Mouse (Mus musculus) adrenal gland, postnatal 36 days (tissue): ENCODE measurements at regions not wholly inside any gene's neighbourhood (a gene's known extent, or its start where the extent isn't known, plus 50 kb on each side); places are given as distances from the start of the nearest gene placed in this dataset.

Experiments used
- DNase-seq, 2 experiments: peaks; one replicate each; pipeline ENCODE4 v3.0.0; 2021; ENCODE audit warnings: mixed read lengths in 1 of 2

- DNase-seq, result no peak
These were observed 63.0 kb upstream of the Ube2e3 start for GRCm38 (mm10) chr2:78804931-78805330.

- no peak for DNase-seq
These were observed 64.4 kb upstream of the Ube2e3 start for GRCm38 (mm10) chr2:78803543-78803942.

- no peak for DNase-seq
These were observed 72.5 kb upstream of the Ube2e3 start for GRCm38 (mm10) chr2:78795446-78795845.

GRCm38 (mm10) chr2:78794734-78795133 lies 73.2 kb upstream of the Ube2e3 start:
- DNase-seq, result no peak

GRCm38 (mm10) chr2:78789124-78789523 lies 78.8 kb upstream of the Ube2e3 start:
- no peak for DNase-seq

- DNase-seq, result no peak
These were observed 79.7 kb upstream of the Ube2e3 start for GRCm38 (mm10) chr2:78788222-78788621.

- DNase-seq, result no peak
These were observed 88.0 kb upstream of the Ube2e3 start for GRCm38 (mm10) chr2:78779949-78780348.

- DNase-seq, result no peak
These were observed 90.3 kb upstream of the Ube2e3 start for GRCm38 (mm10) chr2:78777589-78777988.

- no peak for DNase-seq
These were observed 113.6 kb upstream of the Ube2e3 start for GRCm38 (mm10) chr2:78754362-78754761.

GRCm38 (mm10) chr2:78753918-78754317 lies 114.0 kb upstream of the Ube2e3 start:
- no peak for DNase-seq

- no peak for DNase-seq
These were observed 137.8 kb upstream of the Ube2e3 start for GRCm38 (mm10) chr2:78730161-78730560.

GRCm38 (mm10) chr2:78726060-78726459 lies 141.9 kb upstream of the Ube2e3 start:
- DNase-seq, result no peak

- no peak for DNase-seq
These were observed 143.5 kb upstream of the Ube2e3 start for GRCm38 (mm10) chr2:78724416-78724815.

GRCm38 (mm10) chr2:78723423-78723822 lies 144.5 kb upstream of the Ube2e3 start:
- DNase-seq, result no peak

- no peak for DNase-seq
These were observed 145.2 kb upstream of the Ube2e3 start for GRCm38 (mm10) chr2:78722739-78723138.

GRCm38 (mm10) chr2:78718550-78718949 lies 149.4 kb upstream of the Ube2e3 start:
- no peak for DNase-seq

GRCm38 (mm10) chr2:78716157-78716798 lies 151.6 kb upstream of the Ube2e3 start:
- DNase-seq, result no peak

GRCm38 (mm10) chr2:78694851-78695250 lies 173.1 kb upstream of the Ube2e3 start:
- DNase-seq, result no peak

GRCm38 (mm10) chr2:78656668-78657067 lies 211.3 kb upstream of the Ube2e3 start:
- no peak for DNase-seq

- peak; percentile 43 to 54 for DNase-seq
These were observed 212.6 kb upstream of the Ube2e3 start for GRCm38 (mm10) chr2:78655156-78655855.

GRCm38 (mm10) chr2:78651549-78651948 lies 216.4 kb upstream of the Ube2e3 start:
- no peak for DNase-seq

GRCm38 (mm10) chr2:78640361-78640760 lies 227.6 kb upstream of the Ube2e3 start:
- DNase-seq, result no peak

GRCm38 (mm10) chr2:78625264-78625663 lies 242.7 kb upstream of the Ube2e3 start:
- DNase-seq, result no peak

GRCm38 (mm10) chr2:78606388-78606787 lies 261.5 kb upstream of the Ube2e3 start:
- no peak for DNase-seq
